Mouse (Mus musculus): ENCODE data around the gene Adcy4. TPM values are rescaled to one million over a fixed set of nuclear protein-coding genes. Genes with fewer than 3 reads are reported as not detected.

The Adcy4 gene
- 1.1 TPM for polyA plus RNA-seq (2014; fragmentation: Illumina TruSeq; extraction: RNeasy Lipid Tissue Mini Kit (QIAGEN cat#74804); ENCODE audit: low read depth, low replicate concordance)

GRCm38 (mm10) chr14:55783958-55784235 lies at the start of gene Adcy4:
TSS of gene Adcy4 (minus strand) at chr14:55784095.

GRCm38 (mm10) chr14:55822991-55823762 lies 39.3 kb upstream of the Adcy4 start, which contains the start of gene Nfatc4:
TSS of gene Nfatc4 (plus strand) at chr14:55823144.

GRCm38 (mm10) chr14:55788256-55789050 lies 4.6 kb upstream of the Adcy4 start, which contains the start of gene Ripk3:
TSS of gene Ripk3 (minus strand) at chr14:55788865.

GRCm38 (mm10) chr14:55765696-55766095 lies 18.2 kb downstream of the Adcy4 start, which contains the start of gene Ltb4r1:
TSS of gene Ltb4r1 (plus strand) at chr14:55765962.

GRCm38 (mm10) chr14:55761163-55761562 lies 22.7 kb downstream of the Adcy4 start, which contains the start of gene Ltb4r2:
TSS of gene Ltb4r2 (plus strand) at chr14:55761428.

GRCm38 (mm10) chr14:55758363-55758784 lies 25.5 kb downstream of the Adcy4 start, which contains the start of gene Cideb:
TSS of gene Cideb (minus strand) at chr14:55758458.

GRCm38 (mm10) chr14:55745180-55745860 lies 38.6 kb downstream of the Adcy4 start, which contains the start of the genes Dhrs1 and Nop9:
TSS of gene Dhrs1 (minus strand) at chr14:55745690.
TSS of gene Nop9 (plus strand) at chr14:55745693.

GRCm38 (mm10) chr14:55721700-55722437 lies 62.0 kb downstream of the Adcy4 start, which contains the start of gene Rabggta:
TSS of gene Rabggta (minus strand) at chr14:55722263.

Other genes starting within 250 kb of the Adcy4 start
- gene Pck2, start 243.8 kb downstream of the Adcy4 start, polyA plus RNA-seq (2014; fragmentation: Illumina TruSeq; extraction: RNeasy Lipid Tissue Mini Kit (QIAGEN cat#74804); ENCODE audit: low read depth, low replicate concordance), result 4.3 TPM
- gene Dcaf11, start 224.1 kb downstream of the Adcy4 start, polyA plus RNA-seq (2014; fragmentation: Illumina TruSeq; extraction: RNeasy Lipid Tissue Mini Kit (QIAGEN cat#74804); ENCODE audit: low read depth, low replicate concordance), result 19.7 TPM
- not detected for gene A730061H03Rik, start 223.7 kb downstream of the Adcy4 start, polyA plus RNA-seq (2014; fragmentation: Illumina TruSeq; extraction: RNeasy Lipid Tissue Mini Kit (QIAGEN cat#74804); ENCODE audit: low read depth, low replicate concordance)
- gene Fitm1, start 208.5 kb downstream of the Adcy4 start, polyA plus RNA-seq (2014; fragmentation: Illumina TruSeq; extraction: RNeasy Lipid Tissue Mini Kit (QIAGEN cat#74804); ENCODE audit: low read depth, low replicate concordance), result not detected
- 266 TPM for gene Psme1, start 206.0 kb downstream of the Adcy4 start, polyA plus RNA-seq (2014; fragmentation: Illumina TruSeq; extraction: RNeasy Lipid Tissue Mini Kit (QIAGEN cat#74804); ENCODE audit: low read depth, low replicate concordance)
- gene Emc9, start 198.8 kb downstream of the Adcy4 start, polyA plus RNA-seq (2014; fragmentation: Illumina TruSeq; extraction: RNeasy Lipid Tissue Mini Kit (QIAGEN cat#74804); ENCODE audit: low read depth, low replicate concordance), result 10.2 TPM
- 161 TPM for gene Psme2, start 193.0 kb downstream of the Adcy4 start, polyA plus RNA-seq (2014; fragmentation: Illumina TruSeq; extraction: RNeasy Lipid Tissue Mini Kit (QIAGEN cat#74804); ENCODE audit: low read depth, low replicate concordance)
- gene Rnf31, start 192.4 kb downstream of the Adcy4 start, polyA plus RNA-seq (2014; fragmentation: Illumina TruSeq; extraction: RNeasy Lipid Tissue Mini Kit (QIAGEN cat#74804); ENCODE audit: low read depth, low replicate concordance), result 6.4 TPM
- gene Irf9, start 180.5 kb downstream of the Adcy4 start, polyA plus RNA-seq (2014; fragmentation: Illumina TruSeq; extraction: RNeasy Lipid Tissue Mini Kit (QIAGEN cat#74804); ENCODE audit: low read depth, low replicate concordance), result 44.9 TPM
- 2.4 TPM for gene Rec8, start 166.1 kb downstream of the Adcy4 start, polyA plus RNA-seq (2014; fragmentation: Illumina TruSeq; extraction: RNeasy Lipid Tissue Mini Kit (QIAGEN cat#74804); ENCODE audit: low read depth, low replicate concordance)
- gene Ipo4, start 148.1 kb downstream of the Adcy4 start, polyA plus RNA-seq (2014; fragmentation: Illumina TruSeq; extraction: RNeasy Lipid Tissue Mini Kit (QIAGEN cat#74804); ENCODE audit: low read depth, low replicate concordance), result 13.4 TPM
- gene Gm49378, start 146.2 kb downstream of the Adcy4 start, polyA plus RNA-seq (2014; fragmentation: Illumina TruSeq; extraction: RNeasy Lipid Tissue Mini Kit (QIAGEN cat#74804); ENCODE audit: low read depth, low replicate concordance), result 1.7 TPM
- gene Tm9sf1, start 140.3 kb downstream of the Adcy4 start, polyA plus RNA-seq (2014; fragmentation: Illumina TruSeq; extraction: RNeasy Lipid Tissue Mini Kit (QIAGEN cat#74804); ENCODE audit: low read depth, low replicate concordance), result 48.9 TPM
- not detected for gene Tssk4, start 133.9 kb downstream of the Adcy4 start, polyA plus RNA-seq (2014; fragmentation: Illumina TruSeq; extraction: RNeasy Lipid Tissue Mini Kit (QIAGEN cat#74804); ENCODE audit: low read depth, low replicate concordance)
- gene Mdp1, start 123.6 kb downstream of the Adcy4 start, polyA plus RNA-seq (2014; fragmentation: Illumina TruSeq; extraction: RNeasy Lipid Tissue Mini Kit (QIAGEN cat#74804); ENCODE audit: low read depth, low replicate concordance), result 32.2 TPM
- 44.1 TPM for gene Gmpr2, start 112.2 kb downstream of the Adcy4 start, polyA plus RNA-seq (2014; fragmentation: Illumina TruSeq; extraction: RNeasy Lipid Tissue Mini Kit (QIAGEN cat#74804); ENCODE audit: low read depth, low replicate concordance)
- 81.5 TPM for gene Nedd8, start 112.0 kb downstream of the Adcy4 start, polyA plus RNA-seq (2014; fragmentation: Illumina TruSeq; extraction: RNeasy Lipid Tissue Mini Kit (QIAGEN cat#74804); ENCODE audit: low read depth, low replicate concordance)
- gene Tinf2, start 102.3 kb downstream of the Adcy4 start, polyA plus RNA-seq (2014; fragmentation: Illumina TruSeq; extraction: RNeasy Lipid Tissue Mini Kit (QIAGEN cat#74804); ENCODE audit: low read depth, low replicate concordance), result 10.6 TPM
- gene Tgm1, start 70.2 kb downstream of the Adcy4 start, polyA plus RNA-seq (2014; fragmentation: Illumina TruSeq; extraction: RNeasy Lipid Tissue Mini Kit (QIAGEN cat#74804); ENCODE audit: low read depth, low replicate concordance), result not detected
- 0.47 TPM for gene Rabggta, start 61.8 kb downstream of the Adcy4 start, polyA plus RNA-seq (2014; fragmentation: Illumina TruSeq; extraction: RNeasy Lipid Tissue Mini Kit (QIAGEN cat#74804); ENCODE audit: low read depth, low replicate concordance)
- gene Dhrs1, start 38.4 kb downstream of the Adcy4 start, polyA plus RNA-seq (2014; fragmentation: Illumina TruSeq; extraction: RNeasy Lipid Tissue Mini Kit (QIAGEN cat#74804); ENCODE audit: low read depth, low replicate concordance), result 15.6 TPM
- 6.7 TPM for gene Nop9, start 38.4 kb downstream of the Adcy4 start, polyA plus RNA-seq (2014; fragmentation: Illumina TruSeq; extraction: RNeasy Lipid Tissue Mini Kit (QIAGEN cat#74804); ENCODE audit: low read depth, low replicate concordance)
- gene Cideb, start 25.6 kb downstream of the Adcy4 start, polyA plus RNA-seq (2014; fragmentation: Illumina TruSeq; extraction: RNeasy Lipid Tissue Mini Kit (QIAGEN cat#74804); ENCODE audit: low read depth, low replicate concordance), result not detected
- not detected for gene Ltb4r2, start 22.7 kb downstream of the Adcy4 start, polyA plus RNA-seq (2014; fragmentation: Illumina TruSeq; extraction: RNeasy Lipid Tissue Mini Kit (QIAGEN cat#74804); ENCODE audit: low read depth, low replicate concordance)
- gene Ltb4r1, start 18.1 kb downstream of the Adcy4 start, polyA plus RNA-seq (2014; fragmentation: Illumina TruSeq; extraction: RNeasy Lipid Tissue Mini Kit (QIAGEN cat#74804); ENCODE audit: low read depth, low replicate concordance), result 0.41 TPM
- gene Ripk3, start 4.8 kb upstream of the Adcy4 start, polyA plus RNA-seq (2014; fragmentation: Illumina TruSeq; extraction: RNeasy Lipid Tissue Mini Kit (QIAGEN cat#74804); ENCODE audit: low read depth, low replicate concordance), result not detected
- gene Nfatc4, start 39.0 kb upstream of the Adcy4 start, polyA plus RNA-seq (2014; fragmentation: Illumina TruSeq; extraction: RNeasy Lipid Tissue Mini Kit (QIAGEN cat#74804); ENCODE audit: low read depth, low replicate concordance), result 2.6 TPM
- 0.41 TPM for gene Nynrin, start 69.9 kb upstream of the Adcy4 start, polyA plus RNA-seq (2014; fragmentation: Illumina TruSeq; extraction: RNeasy Lipid Tissue Mini Kit (QIAGEN cat#74804); ENCODE audit: low read depth, low replicate concordance)
- not detected for gene Cbln3, start 100.3 kb upstream of the Adcy4 start, polyA plus RNA-seq (2014; fragmentation: Illumina TruSeq; extraction: RNeasy Lipid Tissue Mini Kit (QIAGEN cat#74804); ENCODE audit: low read depth, low replicate concordance)
- gene Khnyn, start 100.9 kb upstream of the Adcy4 start, polyA plus RNA-seq (2014; fragmentation: Illumina TruSeq; extraction: RNeasy Lipid Tissue Mini Kit (QIAGEN cat#74804); ENCODE audit: low read depth, low replicate concordance), result 9.7 TPM
- 16.7 TPM for gene Sdr39u1, start 116.2 kb upstream of the Adcy4 start, polyA plus RNA-seq (2014; fragmentation: Illumina TruSeq; extraction: RNeasy Lipid Tissue Mini Kit (QIAGEN cat#74804); ENCODE audit: low read depth, low replicate concordance)
- 2.0 TPM for gene Cma1, start 160.6 kb upstream of the Adcy4 start, polyA plus RNA-seq (2014; fragmentation: Illumina TruSeq; extraction: RNeasy Lipid Tissue Mini Kit (QIAGEN cat#74804); ENCODE audit: low read depth, low replicate concordance)
- not detected for gene Cma2, start 166.9 kb upstream of the Adcy4 start, polyA plus RNA-seq (2014; fragmentation: Illumina TruSeq; extraction: RNeasy Lipid Tissue Mini Kit (QIAGEN cat#74804); ENCODE audit: low read depth, low replicate concordance)
- gene Mcpt1, start 233.9 kb upstream of the Adcy4 start, polyA plus RNA-seq (2014; fragmentation: Illumina TruSeq; extraction: RNeasy Lipid Tissue Mini Kit (QIAGEN cat#74804); ENCODE audit: low read depth, low replicate concordance), result not detected
- gene Mcpt9, start 246.4 kb upstream of the Adcy4 start, polyA plus RNA-seq (2014; fragmentation: Illumina TruSeq; extraction: RNeasy Lipid Tissue Mini Kit (QIAGEN cat#74804); ENCODE audit: low read depth, low replicate concordance), result not detected